Mouse (Mus musculus): ENCODE data around the gene Catsper4.
"Not testable (repeated sequence)": the region's sequence is repeated elsewhere in the genome, so short reads cannot be mapped to it uniquely, and the experiment has no call there.

The Catsper4 gene

GRCm38 (mm10) chr4:134227194-134227593 lies at the start of gene Catsper4:
TSS of gene Catsper4 (minus strand) at chr4:134227383.
- no peak for DNase-seq (ENCODE audit: low spot score in 2 of 2)

- DNase-seq (ENCODE audit: low spot score in 2 of 2), result peak; percentile 78 to 84
These were observed 46.5 kb upstream of the Catsper4 start for GRCm38 (mm10) chr4:134273417-134274345.

GRCm38 (mm10) chr4:134272731-134273416 lies 45.7 kb upstream of the Catsper4 start:
- no peak for DNase-seq (ENCODE audit: low spot score in 2 of 2)

- DNase-seq (ENCODE audit: low spot score in 2 of 2), result no peak
These were observed 44.8 kb upstream of the Catsper4 start for GRCm38 (mm10) chr4:134271979-134272378.

- not testable (repeated sequence) for DNase-seq (ENCODE audit: low spot score in 2 of 2)
These were observed 42.4 kb upstream of the Catsper4 start for GRCm38 (mm10) chr4:134269622-134270021.

GRCm38 (mm10) chr4:134268102-134268655 lies 41.0 kb upstream of the Catsper4 start:
- DNase-seq (ENCODE audit: low spot score in 2 of 2), result no peak

- no peak for DNase-seq (ENCODE audit: low spot score in 2 of 2)
These were observed 38.8 kb upstream of the Catsper4 start for GRCm38 (mm10) chr4:134265860-134266585.

GRCm38 (mm10) chr4:134263191-134263590 lies 36.0 kb upstream of the Catsper4 start:
- no peak for DNase-seq (ENCODE audit: low spot score in 2 of 2)

GRCm38 (mm10) chr4:134258354-134258753 lies 31.2 kb upstream of the Catsper4 start:
- no peak for DNase-seq (ENCODE audit: low spot score in 2 of 2)

- DNase-seq (ENCODE audit: low spot score in 2 of 2), result no peak
These were observed 30.2 kb upstream of the Catsper4 start for GRCm38 (mm10) chr4:134257198-134258009.

GRCm38 (mm10) chr4:134256407-134257197 lies 29.4 kb upstream of the Catsper4 start:
- DNase-seq (ENCODE audit: low spot score in 2 of 2), result no peak

GRCm38 (mm10) chr4:134255854-134256253 lies 28.7 kb upstream of the Catsper4 start:
- DNase-seq (ENCODE audit: low spot score in 2 of 2), result no peak

GRCm38 (mm10) chr4:134254835-134255234 lies 27.7 kb upstream of the Catsper4 start:
- DNase-seq (ENCODE audit: low spot score in 2 of 2), result no peak

- no peak for DNase-seq (ENCODE audit: low spot score in 2 of 2)
These were observed 26.6 kb upstream of the Catsper4 start, which contains the start of gene Grrp1 for GRCm38 (mm10) chr4:134253722-134254324. TSS of gene Grrp1 (minus strand) at chr4:134254106.

GRCm38 (mm10) chr4:134252911-134253721 lies 25.9 kb upstream of the Catsper4 start:
- no peak for DNase-seq (ENCODE audit: low spot score in 2 of 2)

- DNase-seq (ENCODE audit: low spot score in 2 of 2), result no peak
These were observed 25.1 kb upstream of the Catsper4 start for GRCm38 (mm10) chr4:134252131-134252910.

- DNase-seq (ENCODE audit: low spot score in 2 of 2), result no peak
These were observed 24.3 kb upstream of the Catsper4 start for GRCm38 (mm10) chr4:134251241-134252130.

All from spleen, postnatal 36 days (tissue).